Mouse (Mus musculus): Measurements from ENCODE around the gene Ppp1r14a. TPM values are rescaled to one million over a fixed set of nuclear protein-coding genes. Genes with fewer than 3 reads are reported as not detected.

Gene Ppp1r14a
- total and polyA plus RNA-seq, 2 experiments from 2014 or later: 1.3 to 1.4 TPM

DNA sequence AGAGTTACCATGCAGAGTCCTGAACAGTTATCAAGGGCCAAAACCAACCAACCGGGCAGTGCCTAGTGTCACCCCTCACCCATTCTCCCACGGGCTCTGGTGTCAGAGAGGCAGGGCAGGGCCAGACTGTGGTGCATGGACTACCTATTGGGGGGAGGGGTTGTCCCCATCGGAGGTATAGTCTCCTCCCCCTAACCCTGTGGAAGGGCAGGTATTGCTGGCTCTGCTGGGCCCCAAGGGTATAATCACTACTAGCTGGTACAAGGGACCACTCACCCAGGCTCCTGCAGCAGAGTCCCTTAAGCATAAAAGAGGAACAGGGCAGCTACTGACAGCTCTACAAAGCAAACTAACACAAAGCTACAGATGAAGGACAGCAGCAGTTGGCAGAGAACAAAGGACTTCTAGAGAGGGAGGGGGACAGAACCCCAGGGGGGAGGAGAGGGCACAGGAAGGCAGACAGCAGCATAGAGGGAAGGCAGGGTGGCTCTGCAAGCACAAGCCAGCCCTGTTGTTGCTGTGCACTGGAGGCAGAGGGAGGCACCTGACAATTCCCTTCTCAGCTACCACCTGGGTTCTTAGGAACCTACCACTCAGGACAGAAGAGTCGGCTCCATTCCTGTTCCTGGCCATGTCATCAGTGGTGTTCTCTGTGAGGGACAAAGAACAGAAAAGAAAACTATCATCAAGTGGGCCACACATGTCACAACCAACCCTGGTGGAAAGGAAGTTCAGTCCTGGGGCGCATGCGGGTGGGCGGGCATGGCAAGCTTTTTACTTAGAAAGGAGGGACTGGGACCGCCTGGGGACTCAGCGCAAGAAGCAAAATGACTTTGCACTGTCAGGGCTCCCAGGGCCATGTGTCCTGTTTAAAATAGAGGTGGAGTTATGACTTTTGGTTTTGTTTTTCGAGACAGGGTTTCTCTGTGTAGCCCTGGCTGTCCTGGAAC lies 29.1 kb upstream of the Ppp1r14a start:
- no peak for DNase-seq (ENCODE audit: low spot score)

DNA sequence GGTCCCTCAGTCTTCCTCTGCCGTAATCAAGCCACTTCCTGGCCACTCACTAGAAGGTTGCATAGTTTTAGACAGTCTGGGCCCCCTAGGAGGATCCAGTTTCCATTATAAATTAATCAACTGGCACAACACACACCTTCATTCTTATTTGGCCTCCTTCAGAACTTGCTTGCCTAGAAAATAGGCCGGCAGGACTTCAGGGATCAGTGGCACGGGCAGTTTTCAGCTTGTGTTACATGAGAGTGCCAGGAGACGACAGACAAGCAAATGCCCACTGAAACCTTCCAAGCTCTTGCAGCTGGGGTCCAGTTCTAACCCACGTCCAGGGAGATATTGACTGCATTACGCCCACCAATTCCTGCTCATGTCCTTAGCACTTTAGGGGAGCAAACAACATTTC lies 27.0 kb upstream of the Ppp1r14a start:
- Histone ChIP-seq H3K36me3 (ENCODE audit: insufficient read depth, low read length) (peaks cover 9% of the 10 kb centered on the region; the same call in 1 of the 2 replicates), H3K9ac (replicated peaks; ENCODE audit: low read length, poor library complexity, severe bottlenecking) (no peak overlapping the region), H3K9me3 (ENCODE audit: low read length) (no peaks in the 10 kb centered on the region), H3K4me2 (ENCODE audit: low read depth, low read length, poor library complexity, severe bottlenecking) (no peak overlapping the region), H3K27me3 (ENCODE audit: insufficient read depth, low read length) (no peaks in the 10 kb centered on the region), H3K4me1 (ENCODE audit: insufficient read depth, low read length) (no peaks in the 10 kb centered on the region), H3K4me3 (ENCODE audit: low read depth, low read length) (no peak overlapping the region), H3K27ac (ENCODE audit: low read depth, low read length) (no peak overlapping the region)
- ATAC-seq (ENCODE audit: low FRiP score): no peak
- DNase-seq (ENCODE audit: low spot score): no peak
- no peak for TF ChIP-seq CTCF (IDR thresholded peaks at IDR 0.05)
- 87% methylated on average over 6 of the region's 6 CpGs for WGBS

More for the DNA sequence above, 29.1 kb upstream of the Ppp1r14a start:
- Histone ChIP-seq H3K4me2 (ENCODE audit: low read depth, low read length, poor library complexity, severe bottlenecking) (no peak overlapping the region), H3K4me3 (ENCODE audit: low read depth, low read length) (no peak overlapping the region), H3K27me3 (ENCODE audit: insufficient read depth, low read length) (no peaks in the 10 kb centered on the region), H3K9me3 (ENCODE audit: low read length) (no peaks in the 10 kb centered on the region), H3K9ac (replicated peaks; ENCODE audit: low read length, poor library complexity, severe bottlenecking) (no peak overlapping the region), H3K36me3 (ENCODE audit: insufficient read depth, low read length) (peaks cover 19% of the 10 kb centered on the region; the same call in 1 of the 2 replicates), H3K4me1 (ENCODE audit: insufficient read depth, low read length) (no peaks in the 10 kb centered on the region), H3K27ac (ENCODE audit: low read depth, low read length) (no peak overlapping the region)
- WGBS: 64% methylated on average over 10 of the region's 10 CpGs
- ATAC-seq (ENCODE audit: low FRiP score): no peak
- TF ChIP-seq CTCF (IDR thresholded peaks at IDR 0.05): no peak

DNA sequence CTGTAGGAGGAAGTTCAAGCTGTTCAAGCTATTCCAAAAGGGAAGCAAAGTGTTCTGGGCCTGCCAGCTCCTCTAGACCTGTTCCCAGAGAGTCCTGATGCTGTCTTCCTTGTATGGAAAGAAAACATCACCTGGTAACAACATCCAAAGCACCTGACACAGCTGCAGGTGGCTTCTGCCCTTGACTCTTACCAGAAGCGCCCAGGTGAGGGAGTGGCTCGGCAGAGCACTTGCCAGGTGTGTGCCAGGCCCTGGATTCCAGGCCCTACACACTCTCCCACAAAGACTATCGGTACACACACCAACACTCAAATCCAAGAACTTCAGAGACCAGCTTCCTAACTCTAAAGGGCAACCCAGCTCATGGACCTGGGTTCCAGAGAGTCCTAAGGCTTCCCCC lies 25.3 kb upstream of the Ppp1r14a start:
- Histone ChIP-seq H3K4me1 (ENCODE audit: insufficient read depth, low read length) (no peaks in the 10 kb centered on the region), H3K36me3 (ENCODE audit: insufficient read depth, low read length) (no peaks in the 10 kb centered on the region), H3K27me3 (ENCODE audit: insufficient read depth, low read length) (no peaks in the 10 kb centered on the region), H3K9ac (replicated peaks; ENCODE audit: low read length, poor library complexity, severe bottlenecking) (no peak overlapping the region), H3K4me2 (ENCODE audit: low read depth, low read length, poor library complexity, severe bottlenecking) (no peak overlapping the region), H3K27ac (ENCODE audit: low read depth, low read length) (no peak overlapping the region), H3K9me3 (ENCODE audit: low read length) (no peaks in the 10 kb centered on the region), H3K4me3 (ENCODE audit: low read depth, low read length) (no peak overlapping the region)
- TF ChIP-seq CTCF (IDR thresholded peaks at IDR 0.05): no peak
- WGBS: 96% methylated on average over 3 of the region's 3 CpGs
- DNase-seq (ENCODE audit: low spot score): no peak
- ATAC-seq (ENCODE audit: low FRiP score): no peak

DNA sequence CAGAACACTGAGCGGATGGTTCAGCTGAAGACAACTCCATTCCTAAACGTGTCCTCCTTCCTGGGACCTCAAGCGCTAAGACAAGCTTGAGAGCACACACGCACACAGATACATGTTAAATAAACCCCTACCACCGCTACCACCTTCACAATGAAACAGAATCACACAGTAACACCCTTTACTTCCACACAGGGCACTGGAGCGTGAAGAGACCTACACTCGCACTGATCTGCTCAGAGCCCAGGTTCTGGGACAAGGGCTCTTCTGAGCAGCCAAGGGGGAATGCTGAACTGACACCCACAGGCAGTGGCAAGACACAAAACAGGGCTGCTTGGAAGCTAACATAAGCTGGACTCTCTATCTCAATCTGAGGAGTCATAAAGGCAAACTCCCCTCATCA lies 23.5 kb upstream of the Ppp1r14a start:
- H3K27ac ChIP-seq (ENCODE audit: low read depth, low read length): no peak overlapping the region
- H3K4me2 ChIP-seq (ENCODE audit: low read depth, low read length, poor library complexity, severe bottlenecking): no peak overlapping the region
- H3K9me3 ChIP-seq (ENCODE audit: low read length): no peaks in the 10 kb centered on the region
- DNase-seq (ENCODE audit: low spot score) (no peak), ATAC-seq (ENCODE audit: low FRiP score) (no peak)
- no peak overlapping the region for H3K4me3 ChIP-seq (ENCODE audit: low read depth, low read length)
- no peak for TF ChIP-seq CTCF (IDR thresholded peaks at IDR 0.05)
- WGBS: 67% methylated on average over 7 of the region's 7 CpGs
- no peaks in the 10 kb centered on the region for H3K36me3 ChIP-seq (ENCODE audit: insufficient read depth, low read length)
- H3K9ac ChIP-seq (replicated peaks; ENCODE audit: low read length, poor library complexity, severe bottlenecking): no peak overlapping the region
- H3K4me1 ChIP-seq (ENCODE audit: insufficient read depth, low read length): no peaks in the 10 kb centered on the region
- H3K27me3 ChIP-seq (ENCODE audit: insufficient read depth, low read length): no peaks in the 10 kb centered on the region

DNA sequence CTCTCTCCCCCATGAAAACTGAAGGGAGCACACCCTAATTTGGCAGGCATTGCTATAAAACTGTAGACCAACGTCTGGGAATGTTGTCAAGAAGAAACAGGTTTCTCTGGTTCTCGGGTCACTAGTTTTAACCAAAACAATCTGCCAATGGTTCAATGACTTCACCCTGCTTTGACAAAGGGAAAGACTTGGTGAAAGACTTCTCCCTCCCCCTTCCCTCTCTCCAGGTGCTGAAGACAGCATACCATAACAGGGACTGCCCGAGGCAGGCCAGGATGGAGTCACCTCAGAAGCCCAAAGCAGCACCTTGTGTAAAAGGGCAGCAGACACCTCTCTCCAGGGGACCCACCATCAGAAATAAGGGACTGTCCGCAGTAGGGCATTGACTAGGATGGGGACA lies 22.2 kb upstream of the Ppp1r14a start:
- ATAC-seq (ENCODE audit: low FRiP score) (no peak), DNase-seq (ENCODE audit: low spot score) (no peak)
- no peaks in the 10 kb centered on the region for H3K27me3 ChIP-seq (ENCODE audit: insufficient read depth, low read length)
- no peak overlapping the region for H3K9ac ChIP-seq (replicated peaks; ENCODE audit: low read length, poor library complexity, severe bottlenecking)
- H3K36me3 ChIP-seq (ENCODE audit: insufficient read depth, low read length): no peaks in the 10 kb centered on the region
- H3K4me1 ChIP-seq (ENCODE audit: insufficient read depth, low read length): no peaks in the 10 kb centered on the region
- WGBS: 66% methylated on average over 4 of the region's 4 CpGs
- H3K9me3 ChIP-seq (ENCODE audit: low read length): no peaks in the 10 kb centered on the region
- no peak for TF ChIP-seq CTCF (IDR thresholded peaks at IDR 0.05)
- H3K4me2 ChIP-seq (ENCODE audit: low read depth, low read length, poor library complexity, severe bottlenecking): no peak overlapping the region
- no peak overlapping the region for H3K4me3 ChIP-seq (ENCODE audit: low read depth, low read length)
- no peak overlapping the region for H3K27ac ChIP-seq (ENCODE audit: low read depth, low read length)

DNA sequence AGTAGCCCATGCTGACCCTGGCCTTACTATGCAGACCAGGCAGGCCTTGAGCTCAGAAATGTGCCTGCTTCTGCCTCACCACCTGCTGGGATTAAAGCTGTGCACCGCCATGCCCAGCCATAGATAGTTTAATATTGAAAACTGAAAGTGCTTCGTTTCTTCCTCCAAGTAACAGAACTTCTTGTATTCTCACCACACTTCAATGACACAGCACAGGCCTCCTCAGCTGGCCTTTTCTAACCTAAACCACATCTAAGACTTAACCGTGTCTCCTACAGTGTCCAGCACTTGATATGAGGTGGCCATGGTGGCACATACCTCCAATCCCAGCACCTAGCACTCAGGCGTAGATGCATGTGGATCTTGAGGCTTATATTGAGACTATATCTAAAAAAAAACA lies 18.7 kb upstream of the Ppp1r14a start:
- Histone ChIP-seq H3K9me3 (ENCODE audit: low read length) (no peaks in the 10 kb centered on the region), H3K4me3 (ENCODE audit: low read depth, low read length) (no peak overlapping the region), H3K4me2 (ENCODE audit: low read depth, low read length, poor library complexity, severe bottlenecking) (no peak overlapping the region), H3K27me3 (ENCODE audit: insufficient read depth, low read length) (no peaks in the 10 kb centered on the region), H3K4me1 (ENCODE audit: insufficient read depth, low read length) (no peaks in the 10 kb centered on the region), H3K27ac (ENCODE audit: low read depth, low read length) (no peak overlapping the region), H3K36me3 (ENCODE audit: insufficient read depth, low read length) (no peaks in the 10 kb centered on the region), H3K9ac (replicated peaks; ENCODE audit: low read length, poor library complexity, severe bottlenecking) (no peak overlapping the region)
- DNase-seq (ENCODE audit: low spot score) (no peak), ATAC-seq (ENCODE audit: low FRiP score) (no peak)
- 84% methylated on average over 4 of the region's 4 CpGs for WGBS
- no peak for TF ChIP-seq CTCF (IDR thresholded peaks at IDR 0.05)
